Mouse (Mus musculus) ES-E14 (cell line): Measurements from ENCODE around the gene Slc30a3.

Experiments
- HCFC1 ChIP-seq: IDR thresholded peaks from 2 replicates; pipeline ENCODE4 v1.6.1; 2012; ENCODE audit warnings: low read length, inconsistent platforms, borderline replicate concordance; ENCODE audit not compliant: insufficient read depth
- ZC3H11A ChIP-seq: IDR thresholded peaks from 2 replicates; pipeline ENCODE4 v1.6.1; 2012; ENCODE audit warnings: low read depth, mild to moderate bottlenecking, inconsistent platforms, low read length, borderline replicate concordance

DNA sequence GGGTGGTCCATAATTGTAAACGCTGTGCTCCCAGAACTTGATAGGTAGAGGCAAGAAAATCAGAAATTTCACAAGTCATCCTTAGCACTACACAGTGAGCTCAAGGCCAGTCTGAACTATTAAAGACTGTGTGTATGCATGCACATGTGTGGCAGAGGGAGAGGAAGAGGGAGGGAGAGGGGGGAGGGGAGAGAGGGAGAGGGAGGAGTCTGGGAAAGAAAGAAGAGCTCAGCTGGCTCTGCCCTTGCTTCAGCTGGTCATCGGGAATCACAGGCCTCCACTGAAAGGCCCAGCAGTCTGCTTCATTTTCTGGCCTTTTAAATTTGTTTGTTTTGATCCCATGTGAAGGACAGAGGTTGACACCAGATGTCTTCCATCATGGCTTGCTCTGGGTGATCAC, 15.4 kb upstream of the Slc30a3 start:
- no peak for TF ChIP-seq ZC3H11A
- no peak for TF ChIP-seq HCFC1
